Mouse (Mus musculus): ENCODE results near the gene Anpep. TPM values are rescaled to one million over a fixed set of nuclear protein-coding genes. Genes with fewer than 3 reads are reported as not detected.

The Anpep gene
- polyA plus RNA-seq (2015; fragmentation: Nextera tagmentation; extraction: Ambion mirVana), result 5.0 and 6.3 TPM in 2 replicates

DNA sequence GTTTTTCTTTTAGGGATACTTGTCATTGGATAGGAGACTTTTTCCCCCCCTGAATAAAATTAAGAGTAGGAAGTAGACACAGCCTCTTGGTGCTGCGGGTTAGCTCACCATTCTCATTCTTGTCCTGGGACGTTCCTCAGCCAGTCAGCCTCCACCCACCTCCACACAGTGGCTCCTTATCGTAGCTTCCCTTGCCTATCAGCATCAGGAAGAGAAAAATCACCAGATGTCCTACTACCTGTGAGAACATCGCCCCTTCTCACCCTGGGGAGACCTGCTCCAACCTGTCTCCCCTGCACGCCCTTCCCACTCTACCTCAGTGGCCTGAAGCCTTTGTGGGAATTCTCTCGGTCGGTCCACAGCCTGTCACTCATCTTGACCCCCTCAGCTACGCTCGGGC is at the start of gene Anpep:
Anpep (minus strand) TSS at position 249 of the 400 bp plus-strand sequence.

GRCm38 (mm10) chr7:79810611-79811506 is 50.0 kb downstream of the Anpep start, which contains the start of gene Mesp2:
Mesp2 (plus strand) TSS chr7:79810727.

GRCm38 (mm10) chr7:79793688-79794087 is 67.2 kb downstream of the Anpep start, which contains the start of gene Mesp1:
Mesp1 (minus strand) TSS chr7:79793788.

Other genes with a start within 250 kb of the Anpep start
- 9.0 and 9.9 TPM in 2 replicates for gene Rhcg, start 243.4 kb downstream of the Anpep start, polyA plus RNA-seq (2015; fragmentation: Nextera tagmentation; extraction: Ambion mirVana)
- gene Ticrr, start 200.9 kb downstream of the Anpep start, polyA plus RNA-seq (2015; fragmentation: Nextera tagmentation; extraction: Ambion mirVana), result 0.83 and 1.2 TPM in 2 replicates
- 2.0 and 2.4 TPM in 2 replicates for gene Kif7, start 145.3 kb downstream of the Anpep start, polyA plus RNA-seq (2015; fragmentation: Nextera tagmentation; extraction: Ambion mirVana)
- gene Plin1, start 128.2 kb downstream of the Anpep start, polyA plus RNA-seq (2015; fragmentation: Nextera tagmentation; extraction: Ambion mirVana), result 0.51 TPM in 1 of 2 replicates, not detected in the other
- gene Pex11a, start 117.9 kb downstream of the Anpep start, polyA plus RNA-seq (2015; fragmentation: Nextera tagmentation; extraction: Ambion mirVana), result 14.9 and 19.5 TPM in 2 replicates
- 0.17 and 0.26 TPM in 2 replicates for gene Wdr93, start 117.9 kb downstream of the Anpep start, polyA plus RNA-seq (2015; fragmentation: Nextera tagmentation; extraction: Ambion mirVana)
- 0.48 TPM in 2 replicates for gene Mesp1, start 67.3 kb downstream of the Anpep start, polyA plus RNA-seq (2015; fragmentation: Nextera tagmentation; extraction: Ambion mirVana)
- 1.2 and 1.3 TPM in 2 replicates for gene Mesp2, start 50.3 kb downstream of the Anpep start, polyA plus RNA-seq (2015; fragmentation: Nextera tagmentation; extraction: Ambion mirVana)
- 29.2 and 29.5 TPM in 2 replicates for gene Ap3s2, start 59.6 kb upstream of the Anpep start, polyA plus RNA-seq (2015; fragmentation: Nextera tagmentation; extraction: Ambion mirVana)
- gene Arpin, start 74.3 kb upstream of the Anpep start, polyA plus RNA-seq (2015; fragmentation: Nextera tagmentation; extraction: Ambion mirVana), result 18.3 and 19.0 TPM in 2 replicates
- 9.2 and 9.5 TPM in 2 replicates for gene Zfp710, start 163.8 kb upstream of the Anpep start, polyA plus RNA-seq (2015; fragmentation: Nextera tagmentation; extraction: Ambion mirVana)